Mouse (Mus musculus) kidney, postnatal 25 days (tissue): ENCODE results near the gene Tpbpa.
"Not testable (repeated sequence)": the region's sequence is repeated elsewhere in the genome, so short reads cannot be mapped to it uniquely, and the experiment has no call there.

ENCODE experiments used
- DNase-seq, 2 experiments: peaks; one replicate each; pipeline ENCODE4 v3.0.0; 2021; ENCODE audit warnings: mixed read lengths in 2 of 2

Gene Tpbpa

GRCm38 (mm10) chr13:60941884-60942283 lies at the start of gene Tpbpa:
Gene Tpbpa, minus strand, starts transcription at chr13:60941984.
- DNase-seq, result not testable (repeated sequence)

DNA sequence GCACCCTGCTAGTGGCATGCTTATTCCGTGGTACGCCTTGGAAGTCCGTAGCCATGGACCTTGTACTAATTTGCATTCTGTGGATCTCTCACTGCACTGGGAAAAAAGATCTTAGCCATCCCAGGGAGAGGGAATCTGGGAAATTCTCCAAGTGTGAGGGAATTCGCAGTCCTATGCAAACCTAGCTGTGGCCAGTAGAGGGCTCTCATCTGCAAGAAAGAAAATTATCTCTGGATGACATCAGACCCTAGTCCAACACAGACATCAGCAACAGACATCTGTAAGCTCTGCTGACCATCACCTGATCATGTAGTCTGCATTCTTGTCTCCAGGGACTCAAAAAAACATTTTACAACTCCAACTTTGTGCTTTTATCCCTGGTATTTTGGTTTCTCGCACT lies 45.1 kb upstream of the Tpbpa start:
- DNase-seq, result not testable (repeated sequence)

GRCm38 (mm10) chr13:60972319-60972718 lies 30.5 kb upstream of the Tpbpa start:
- not testable (repeated sequence) for DNase-seq

DNA sequence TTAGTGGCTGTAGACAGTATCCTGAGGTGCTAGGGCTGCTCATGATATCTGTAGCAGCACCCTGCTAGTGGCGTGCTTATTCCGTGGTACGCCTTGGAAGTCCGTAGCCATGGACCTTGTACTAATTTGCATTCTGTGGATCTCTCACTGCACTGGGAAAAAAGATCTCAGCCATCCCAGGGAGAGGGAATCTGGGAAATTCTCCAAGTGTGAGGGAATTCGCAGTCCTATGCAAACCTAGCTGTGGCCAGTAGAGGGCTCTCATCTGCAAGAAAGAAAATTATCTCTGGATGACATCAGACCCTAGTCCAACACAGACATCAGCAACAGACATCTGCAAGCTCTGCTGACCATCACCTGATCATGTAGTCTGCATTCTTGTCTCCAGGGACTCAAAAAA lies 22.2 kb upstream of the Tpbpa start:
- DNase-seq, result not testable (repeated sequence)

- peak in 1 of 2 experiments; percentile 40 for DNase-seq
These were observed 19.9 kb upstream of the Tpbpa start for GRCm38 (mm10) chr13:60961706-60962105.

GRCm38 (mm10) chr13:60936500-60936901 lies 5.3 kb downstream of the Tpbpa start, which contains the start of the genes Gm49391 and Ctla2a:
Gene Gm49391, minus strand, starts transcription at chr13:60936571.
Gene Ctla2a, minus strand, starts transcription at chr13:60936625.
- DNase-seq, result peak; percentile 54 to 84

DNA sequence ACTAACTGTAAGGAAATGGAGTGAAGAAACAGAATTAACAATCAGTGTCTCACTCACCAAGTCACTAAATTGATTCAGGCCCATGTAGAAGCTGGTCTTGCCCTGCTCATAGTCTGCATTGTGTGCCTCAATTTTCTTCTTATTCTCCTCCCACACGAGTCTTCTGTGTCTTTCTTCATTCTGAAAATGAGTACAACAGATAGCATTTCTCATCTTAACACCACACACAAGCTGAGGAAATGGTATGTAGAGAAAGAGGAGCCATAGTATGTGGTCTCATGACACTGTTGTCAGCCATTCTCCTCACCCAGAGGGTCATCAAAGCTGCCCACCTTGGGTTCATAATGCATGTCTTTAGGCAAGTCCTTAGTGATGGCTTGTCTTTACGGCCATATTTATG lies 6.3 kb downstream of the Tpbpa start, which contains the start of gene Gm49393:
Gene Gm49393 (minus strand): TSS at position 101 of the 400 bp plus-strand sequence.
- not testable (repeated sequence) for DNase-seq

- DNase-seq, result not testable (repeated sequence)
These were observed 37.0 kb downstream of the Tpbpa start, which contains the start of gene Tpbpb for GRCm38 (mm10) chr13:60904780-60905179. Gene Tpbpb, minus strand, starts transcription at chr13:60904880.

DNA sequence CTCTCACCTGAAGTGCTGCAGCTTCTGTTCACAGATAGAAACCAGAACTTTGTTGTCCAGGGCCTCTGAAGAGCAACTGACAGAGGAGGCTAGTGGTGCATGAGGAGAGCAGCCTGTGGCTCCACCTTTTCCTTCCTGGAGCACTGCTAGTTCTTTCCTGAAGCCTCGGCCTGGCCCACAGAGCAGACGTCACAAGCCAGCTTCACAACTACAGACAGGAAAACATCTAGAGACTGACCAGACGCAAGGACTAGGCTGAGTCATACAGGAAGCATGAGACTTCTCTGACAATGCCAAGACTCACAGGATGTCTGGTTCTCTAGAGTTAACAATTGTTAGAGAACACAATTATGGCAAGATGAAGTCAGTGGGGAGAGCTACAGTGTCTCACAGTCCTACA lies 44.5 kb downstream of the Tpbpa start, which contains the start of gene Ctla2b:
Gene Ctla2b (minus strand): TSS at position 120 of the 400 bp plus-strand sequence.
- DNase-seq, result peak; percentile 54 to 84

DNA sequence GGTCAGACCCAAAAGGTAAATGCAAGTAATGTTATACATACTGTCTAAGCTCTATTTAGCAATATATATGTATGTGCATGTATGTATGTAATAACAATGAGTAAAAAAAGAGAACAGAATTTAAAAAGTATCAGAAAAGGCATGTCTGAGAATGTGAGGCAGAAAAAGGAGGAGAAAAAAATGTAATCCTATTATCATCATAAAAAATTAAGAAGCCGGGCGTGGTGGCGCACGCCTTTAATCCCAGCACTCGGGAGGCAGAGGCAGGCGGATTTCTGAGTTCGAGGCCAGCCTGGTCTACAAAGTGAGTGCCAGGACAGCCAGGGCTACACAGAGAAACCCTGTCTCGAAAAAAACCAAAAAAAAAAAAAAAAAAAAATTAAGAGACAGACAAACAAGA lies 45.0 kb downstream of the Tpbpa start, which contains the start of gene Gm49392:
Gene Gm49392 (minus strand): TSS at position 101 of the 400 bp plus-strand sequence.
- DNase-seq, result not testable (repeated sequence)

DNA sequence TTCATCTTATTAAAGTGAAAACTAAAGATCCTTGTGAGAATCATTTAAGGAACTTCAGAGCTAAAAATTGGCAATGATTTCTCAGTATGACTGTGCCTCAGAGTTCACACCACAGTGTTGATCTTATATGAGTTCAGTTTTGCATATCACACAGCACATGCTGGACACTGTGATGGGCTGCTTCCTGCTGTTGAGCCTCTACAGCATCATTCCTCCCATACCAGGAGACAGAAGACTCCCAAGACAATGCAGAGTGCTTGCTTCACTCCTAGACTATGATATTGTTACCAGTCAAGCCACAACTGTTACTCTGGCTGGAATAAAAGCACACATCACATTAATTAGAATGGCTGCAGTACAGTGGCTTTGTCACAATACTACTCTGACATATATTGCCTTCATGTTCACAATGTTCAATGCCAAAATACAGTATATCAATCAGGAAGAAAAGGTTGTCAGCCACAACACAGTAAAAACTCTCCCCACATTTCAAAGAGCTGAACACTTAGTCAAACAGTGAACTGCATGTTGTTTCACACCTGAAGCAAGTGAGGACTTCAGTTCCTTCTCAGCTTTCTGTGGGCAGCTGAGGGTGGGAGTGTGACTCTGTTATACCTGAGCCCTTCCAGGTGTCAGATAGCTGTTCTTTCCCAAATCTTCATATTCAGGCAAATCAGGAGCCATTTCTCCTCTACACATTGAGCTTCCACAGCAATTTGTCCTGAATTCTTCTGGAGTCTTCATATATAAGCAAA lies 46.2 kb downstream of the Tpbpa start:
- no peak for DNase-seq

DNA sequence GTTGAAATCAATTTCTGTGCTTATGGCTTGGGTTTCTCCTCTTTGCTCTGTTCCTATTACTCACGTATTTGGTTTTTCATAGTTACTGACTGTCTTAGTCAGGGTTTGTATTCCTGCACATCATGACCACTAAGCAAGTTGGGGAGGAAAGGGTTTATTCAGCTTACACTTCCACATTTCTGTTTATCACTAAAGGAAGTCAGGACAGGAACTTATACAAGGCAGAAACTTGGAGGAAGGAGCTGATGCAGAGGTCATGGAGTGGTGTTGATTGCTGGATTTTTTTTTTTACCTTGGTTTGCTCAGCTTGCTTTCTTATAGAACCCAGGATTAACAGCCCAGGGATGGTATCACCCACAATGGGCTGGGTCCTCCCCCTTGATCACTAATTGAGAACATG lies 49.5 kb downstream of the Tpbpa start:
- no peak for DNase-seq
